Mouse (Mus musculus) bone marrow macrophage, adult 2 months (primary cell): ENCODE measurements around the gene Reep3. TPM values are rescaled to one million over a fixed set of nuclear protein-coding genes. Genes with fewer than 3 reads are reported as not detected.
"Not testable (repeated sequence)": the region's sequence is repeated elsewhere in the genome, so short reads cannot be mapped to it uniquely, and the experiment has no call there.

ENCODE experiments used
- H3K27ac ChIP-seq: 2 replicates; pipeline ENCODE4 v1.5.1; 2012; ENCODE audit warnings: low read depth, low read length; ENCODE audit not compliant: insufficient read depth
- H3K4me1 ChIP-seq: 2 replicates; pipeline ENCODE4 v1.6.1; 2012; ENCODE audit warnings: low read length; ENCODE audit not compliant: control insufficient read depth, insufficient read depth
- H3K4me3 ChIP-seq: 2 replicates; pipeline ENCODE4 v1.5.1; 2012; ENCODE audit warnings: mild to moderate bottlenecking, low read length, moderate library complexity; ENCODE audit not compliant: insufficient read depth
- CTCF ChIP-seq: IDR thresholded peaks from 2 replicates; pipeline ENCODE4 v1.5.1; 2012; ENCODE audit warnings: low read depth, mild to moderate bottlenecking, low read length, moderate library complexity
- POLR2A ChIP-seq: IDR thresholded peaks from 2 replicates; pipeline ENCODE4 v1.6.1; 2012; ENCODE audit warnings: mild to moderate bottlenecking, low read depth, low read length, borderline replicate concordance
- polyA plus RNA-seq: library from polyadenylated mRNA; stranded (reverse); fragments of >200 nt; gene quantifications from 2 replicates; pipeline ENCODE4 v1.2.4, GENCODE M21; 2012; ENCODE audit not compliant: missing spikeins, insufficient read depth, insufficient read length

Reep3 gene
- polyA plus RNA-seq, 1 experiment: 69.2 TPM

GRCm38 (mm10) chr10:67126061-67126858 is 29.5 kb upstream of the Reep3 start:
- H3K4me3 ChIP-seq: peak overlapping the region; percentile 93
- H3K27ac ChIP-seq: peak overlapping the region; percentile 18
- peaks cover 38% of the 10 kb centered on the region for H3K4me1 ChIP-seq
- no peak for TF ChIP-seq POLR2A

DNA sequence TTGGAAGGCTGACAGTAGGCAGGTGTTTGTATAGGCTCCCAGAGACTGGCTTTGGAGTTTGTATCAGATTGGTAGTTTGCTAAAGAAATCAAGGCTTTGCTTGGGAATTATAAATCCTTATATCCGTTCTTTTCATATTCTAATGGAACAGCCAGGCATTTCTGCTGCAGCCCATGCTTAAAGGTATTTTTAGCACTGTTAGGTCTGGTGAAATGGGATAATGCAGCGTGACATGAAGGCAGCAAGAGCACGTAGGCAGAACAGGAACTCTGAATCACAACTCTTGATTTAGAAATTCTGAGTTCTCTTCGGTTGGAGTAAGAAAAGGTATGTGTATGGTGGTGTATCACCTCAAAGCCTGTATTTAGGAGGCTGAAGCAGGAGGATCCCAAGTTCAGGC is 27.4 kb upstream of the Reep3 start:
- TF ChIP-seq CTCF (no peak), POLR2A (no peak)

GRCm38 (mm10) chr10:67123756-67124155 is 27.0 kb upstream of the Reep3 start:
- TF ChIP-seq POLR2A (no peak), CTCF (no peak)
- H3K27ac ChIP-seq: peak overlapping the region; percentile 75
- peaks cover 35% of the 10 kb centered on the region for H3K4me1 ChIP-seq
- peak overlapping the region; percentile 25 for H3K4me3 ChIP-seq

More for the DNA sequence above, 27.4 kb upstream of the Reep3 start:
- Histone ChIP-seq H3K27ac (peak overlapping the region; percentile 75), H3K4me1 (peaks cover 35% of the 10 kb centered on the region), H3K4me3 (peak overlapping the region; percentile 25)

DNA sequence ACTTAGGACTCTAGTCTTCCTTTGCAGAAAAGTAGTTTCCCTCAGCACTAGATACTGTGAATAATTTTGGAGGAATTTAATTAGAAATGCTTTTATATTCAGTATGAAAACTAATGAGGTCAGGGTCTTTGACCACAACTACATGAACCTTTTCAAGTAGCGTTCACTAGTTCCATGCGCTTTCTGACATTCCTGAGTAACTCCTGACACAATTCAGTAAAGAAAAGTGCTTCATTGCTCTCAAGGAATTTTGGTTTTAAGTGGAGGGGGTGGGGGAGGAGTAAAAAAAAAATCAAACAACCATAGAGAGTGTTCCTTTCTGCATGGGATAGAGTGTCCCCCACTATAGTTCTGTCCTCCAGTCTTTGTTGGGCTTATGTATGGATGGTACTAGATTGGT is 23.9 kb upstream of the Reep3 start:
- H3K4me1 ChIP-seq: peaks cover 51% of the 10 kb centered on the region
- no peak overlapping the region for H3K27ac ChIP-seq
- H3K4me3 ChIP-seq: no peak overlapping the region
- TF ChIP-seq POLR2A (no peak), CTCF (no peak)

DNA sequence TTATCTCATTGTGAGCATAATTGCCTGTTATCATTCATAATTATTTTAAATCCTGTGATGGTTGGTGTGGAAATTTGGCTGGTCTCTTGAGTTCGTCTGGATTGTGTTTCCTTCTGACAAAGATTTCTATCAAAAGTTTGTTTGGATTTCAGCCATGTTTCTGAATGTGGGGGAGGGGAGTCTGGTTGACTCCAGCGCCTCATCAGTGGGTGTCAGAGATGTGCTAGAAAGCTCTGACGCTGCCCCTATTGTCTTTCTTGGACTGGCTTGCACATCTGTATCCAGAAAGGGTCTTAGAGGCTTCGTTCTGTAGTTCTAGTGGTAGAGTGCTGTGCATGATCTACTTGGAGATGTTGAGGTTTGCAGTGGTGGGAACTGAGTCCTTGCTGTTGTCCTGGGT is 23.4 kb upstream of the Reep3 start:
- Histone ChIP-seq H3K27ac (no peak overlapping the region), H3K4me1 (peaks cover 49% of the 10 kb centered on the region), H3K4me3 (no peak overlapping the region)
- TF ChIP-seq POLR2A (no peak), CTCF (no peak)

DNA sequence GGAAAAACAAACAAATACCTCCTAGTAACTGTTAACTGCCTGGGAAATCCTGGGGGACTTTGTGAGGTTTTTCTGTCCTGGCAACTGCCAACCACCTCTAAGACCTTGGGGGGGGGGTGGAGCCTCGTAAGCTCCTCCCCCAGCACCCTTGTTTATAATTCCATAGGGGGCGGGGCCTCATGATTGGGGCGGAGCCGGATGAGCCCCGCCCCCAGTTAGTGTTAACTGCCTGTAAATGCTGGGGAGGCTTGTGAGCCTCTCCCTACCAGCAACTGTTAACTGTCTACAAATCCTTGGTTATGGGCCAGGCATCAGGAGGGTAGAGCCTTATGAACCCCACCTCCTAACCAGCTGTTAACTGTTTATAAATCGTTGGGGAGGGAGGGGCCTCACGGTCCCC is 22.5 kb upstream of the Reep3 start:
- H3K27ac ChIP-seq: no peak overlapping the region
- peaks cover 50% of the 10 kb centered on the region for H3K4me1 ChIP-seq
- H3K4me3 ChIP-seq: no peak overlapping the region
- TF ChIP-seq POLR2A: no peak
- no peak for TF ChIP-seq CTCF

- Histone ChIP-seq H3K27ac (peak overlapping the region; percentile 100), H3K4me1 (peaks cover 58% of the 10 kb centered on the region)
Measured at GRCm38 (mm10) chr10:67116251-67116650, 19.5 kb upstream of the Reep3 start.

DNA sequence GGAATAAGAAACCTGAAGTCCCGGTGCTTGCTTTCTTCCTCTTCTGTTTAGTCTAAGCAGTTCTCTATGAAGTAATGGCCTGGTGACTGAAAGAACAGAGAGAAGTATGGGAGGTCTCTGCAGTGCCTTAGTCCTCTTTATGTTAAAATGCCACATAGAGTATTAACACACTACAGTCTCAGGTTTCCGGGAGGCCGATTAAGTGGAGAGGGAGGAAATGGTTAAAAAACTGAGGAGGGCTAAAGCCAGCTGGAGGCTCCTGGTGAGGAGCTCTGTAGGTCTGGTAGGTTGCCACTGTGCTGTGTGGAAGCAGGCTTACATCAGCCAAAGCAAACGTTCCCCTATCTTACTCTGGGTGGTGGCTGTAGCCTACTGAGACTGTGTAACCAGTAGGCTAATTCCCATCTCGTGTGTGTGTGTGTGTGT is 18.9 kb upstream of the Reep3 start:
- Histone ChIP-seq H3K27ac (peak overlapping the region; percentile 100), H3K4me3 (peak overlapping the region; percentile 19), H3K4me1 (peaks cover 63% of the 10 kb centered on the region)
- TF ChIP-seq CTCF: no peak
- no peak for TF ChIP-seq POLR2A

More at GRCm38 (mm10) chr10:67116251-67116650, 19.5 kb upstream of the Reep3 start:
- H3K4me3 ChIP-seq: no peak overlapping the region
- TF ChIP-seq CTCF: no peak
- no peak for TF ChIP-seq POLR2A

- peak overlapping the region; percentile 56 for H3K4me3 ChIP-seq
- H3K27ac ChIP-seq: peak overlapping the region; percentile 100
- peaks cover 60% of the 10 kb centered on the region for H3K4me1 ChIP-seq
- TF ChIP-seq POLR2A: no peak
- no peak for TF ChIP-seq CTCF
Measured at GRCm38 (mm10) chr10:67115115-67115514, 18.4 kb upstream of the Reep3 start.

- Histone ChIP-seq H3K4me1 (peaks cover 57% of the 10 kb centered on the region), H3K4me3 (peak overlapping the region; percentile 22; the same call in 1 of the 2 replicates), H3K27ac (peak overlapping the region; percentile 100)
- TF ChIP-seq POLR2A: no peak
- TF ChIP-seq CTCF: no peak
Measured at GRCm38 (mm10) chr10:67113833-67114232, 17.1 kb upstream of the Reep3 start.

DNA sequence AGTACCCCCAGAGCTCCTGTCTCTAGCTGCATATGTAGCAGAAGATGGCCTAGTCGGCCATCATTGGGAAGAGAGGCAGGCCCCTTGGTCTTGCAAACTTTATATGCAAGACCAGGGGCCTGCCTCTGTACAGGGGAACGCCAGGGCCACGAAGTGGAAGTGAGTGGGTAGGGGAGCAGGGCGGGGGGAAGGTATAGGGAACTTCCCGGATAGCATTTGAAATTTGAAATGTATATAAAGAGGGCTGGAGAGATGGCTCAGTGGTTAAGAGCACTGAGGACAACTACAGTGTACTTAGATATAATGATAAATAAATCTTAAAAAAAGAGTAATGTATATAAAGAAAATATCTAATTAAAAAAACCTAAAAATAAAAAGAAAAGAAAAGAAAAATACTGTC is 16.2 kb upstream of the Reep3 start:
- Histone ChIP-seq H3K4me1 (peaks cover 55% of the 10 kb centered on the region), H3K27ac (peak overlapping the region; percentile 100)
- H3K4me3 ChIP-seq: not testable (repeated sequence)
